Mouse (Mus musculus): ENCODE measurements at regions not wholly inside any gene's neighbourhood (a gene's known extent, or its start where the extent isn't known, plus 50 kb on each side); places are given as distances from the start of the nearest gene placed in this dataset.

- Histone ChIP-seq H3K4me2 (no peak overlapping the region), H3K9ac (no peak overlapping the region), H3K27me3 (replicated peaks) (no peaks in the 10 kb centered on the region), H3K27ac (no peak overlapping the region), H3K9me3 (replicated peaks) (no peaks in the 10 kb centered on the region), H3K36me3 (no peaks in the 10 kb centered on the region), H3K4me1 (no peaks in the 10 kb centered on the region), H3K4me3 (no peak overlapping the region)
- 40% methylated on average over 4 of the region's 4 CpGs for WGBS (ENCODE audit: insufficient replicate concordance)
- no peak for ATAC-seq
These were observed 168.3 kb upstream of the Mctp2 start for GRCm38 (mm10) chr7:72474751-72475150.

- no peak overlapping the region for H3K4me2 ChIP-seq
- H3K27me3 ChIP-seq (replicated peaks): no peaks in the 10 kb centered on the region
- H3K4me1 ChIP-seq: no peaks in the 10 kb centered on the region
- no peaks in the 10 kb centered on the region for H3K36me3 ChIP-seq
- H3K4me3 ChIP-seq: no peak overlapping the region
- ATAC-seq: no peak
- H3K9me3 ChIP-seq (replicated peaks): no peaks in the 10 kb centered on the region
- no peak overlapping the region for H3K9ac ChIP-seq
- H3K27ac ChIP-seq: no peak overlapping the region
- WGBS (ENCODE audit: insufficient replicate concordance): 50% methylated on average over 1 of the region's 1 CpGs
These were observed 172.5 kb upstream of the Mctp2 start for GRCm38 (mm10) chr7:72478936-72479335.

GRCm38 (mm10) chr7:72481275-72481674, 174.9 kb upstream of the Mctp2 start:
- ATAC-seq: no peak
- no peaks in the 10 kb centered on the region for H3K4me1 ChIP-seq
- WGBS (ENCODE audit: insufficient replicate concordance): 75% methylated on average over 2 of the region's 2 CpGs
- H3K9ac ChIP-seq: no peak overlapping the region
- no peaks in the 10 kb centered on the region for H3K27me3 ChIP-seq (replicated peaks)
- H3K27ac ChIP-seq: no peak overlapping the region
- no peak overlapping the region for H3K4me2 ChIP-seq
- no peaks in the 10 kb centered on the region for H3K36me3 ChIP-seq
- no peak overlapping the region for H3K4me3 ChIP-seq
- H3K9me3 ChIP-seq (replicated peaks): no peaks in the 10 kb centered on the region

- Histone ChIP-seq H3K9ac (no peak overlapping the region), H3K36me3 (no peaks in the 10 kb centered on the region), H3K27me3 (replicated peaks) (no peaks in the 10 kb centered on the region), H3K4me3 (no peak overlapping the region), H3K9me3 (replicated peaks) (no peaks in the 10 kb centered on the region), H3K4me2 (no peak overlapping the region), H3K27ac (no peak overlapping the region), H3K4me1 (no peaks in the 10 kb centered on the region)
- no peak for ATAC-seq
These were observed 183.8 kb upstream of the Mctp2 start for GRCm38 (mm10) chr7:72490161-72490560.

GRCm38 (mm10) chr7:72493292-72493691, 186.9 kb upstream of the Mctp2 start:
- ATAC-seq: no peak

GRCm38 (mm10) chr7:72496933-72497631, 190.7 kb upstream of the Mctp2 start:
- no peak overlapping the region for H3K9ac ChIP-seq
- H3K27me3 ChIP-seq (replicated peaks): no peaks in the 10 kb centered on the region
- H3K4me2 ChIP-seq: no peak overlapping the region
- WGBS (ENCODE audit: insufficient replicate concordance): 69% methylated on average over 7 of the region's 7 CpGs
- no peaks in the 10 kb centered on the region for H3K4me1 ChIP-seq
- H3K27ac ChIP-seq: no peak overlapping the region
- H3K9me3 ChIP-seq (replicated peaks): no peaks in the 10 kb centered on the region
- H3K4me3 ChIP-seq: no peak overlapping the region
- no peak for ATAC-seq
- no peaks in the 10 kb centered on the region for H3K36me3 ChIP-seq

More at GRCm38 (mm10) chr7:72493292-72493691, 186.9 kb upstream of the Mctp2 start:
- Histone ChIP-seq H3K4me2 (no peak overlapping the region), H3K4me1 (no peaks in the 10 kb centered on the region), H3K9me3 (replicated peaks) (no peaks in the 10 kb centered on the region), H3K9ac (no peak overlapping the region), H3K27me3 (replicated peaks) (no peaks in the 10 kb centered on the region), H3K4me3 (no peak overlapping the region), H3K36me3 (no peaks in the 10 kb centered on the region), H3K27ac (no peak overlapping the region)

GRCm38 (mm10) chr7:72498562-72499230, 192.3 kb upstream of the Mctp2 start:
- H3K36me3 ChIP-seq: no peaks in the 10 kb centered on the region
- no peak for ATAC-seq
- WGBS (ENCODE audit: insufficient replicate concordance): 37% methylated on average over 4 of the region's 4 CpGs
- no peaks in the 10 kb centered on the region for H3K27me3 ChIP-seq (replicated peaks)
- H3K9ac ChIP-seq: no peak overlapping the region
- H3K4me2 ChIP-seq: no peak overlapping the region
- H3K9me3 ChIP-seq (replicated peaks): no peaks in the 10 kb centered on the region
- no peak overlapping the region for H3K27ac ChIP-seq
- H3K4me1 ChIP-seq: no peaks in the 10 kb centered on the region
- H3K4me3 ChIP-seq: no peak overlapping the region

- Histone ChIP-seq H3K9ac (no peak overlapping the region), H3K4me1 (no peaks in the 10 kb centered on the region), H3K27ac (no peak overlapping the region), H3K4me2 (no peak overlapping the region), H3K36me3 (no peaks in the 10 kb centered on the region), H3K4me3 (no peak overlapping the region), H3K27me3 (replicated peaks) (no peaks in the 10 kb centered on the region), H3K9me3 (replicated peaks) (no peaks in the 10 kb centered on the region)
- ATAC-seq: no peak
- 71% methylated on average over 5 of the region's 5 CpGs for WGBS (ENCODE audit: insufficient replicate concordance)
These were observed 193.4 kb upstream of the Mctp2 start for GRCm38 (mm10) chr7:72499788-72500187.

- Histone ChIP-seq H3K4me3 (no peak overlapping the region), H3K4me1 (no peaks in the 10 kb centered on the region), H3K36me3 (no peaks in the 10 kb centered on the region), H3K27ac (no peak overlapping the region), H3K4me2 (no peak overlapping the region), H3K27me3 (replicated peaks) (no peaks in the 10 kb centered on the region), H3K9me3 (replicated peaks) (no peaks in the 10 kb centered on the region), H3K9ac (no peak overlapping the region)
- no peak for ATAC-seq
- 76% methylated on average over 3 of the region's 3 CpGs for WGBS (ENCODE audit: insufficient replicate concordance)
These were observed 193.8 kb upstream of the Mctp2 start for GRCm38 (mm10) chr7:72500190-72500589.

GRCm38 (mm10) chr7:72500996-72501395, 194.6 kb upstream of the Mctp2 start:
- ATAC-seq: no peak
- Histone ChIP-seq H3K36me3 (no peaks in the 10 kb centered on the region), H3K4me2 (no peak overlapping the region), H3K27ac (no peak overlapping the region), H3K4me1 (no peaks in the 10 kb centered on the region), H3K9ac (no peak overlapping the region), H3K4me3 (no peak overlapping the region), H3K9me3 (replicated peaks) (no peaks in the 10 kb centered on the region), H3K27me3 (replicated peaks) (no peaks in the 10 kb centered on the region)
- WGBS (ENCODE audit: insufficient replicate concordance): 66% methylated on average over 6 of the region's 6 CpGs

GRCm38 (mm10) chr7:72501431-72501830, 195.0 kb upstream of the Mctp2 start:
- Histone ChIP-seq H3K4me3 (no peak overlapping the region), H3K27ac (no peak overlapping the region), H3K9ac (no peak overlapping the region), H3K9me3 (replicated peaks) (no peaks in the 10 kb centered on the region), H3K4me2 (no peak overlapping the region), H3K4me1 (no peaks in the 10 kb centered on the region), H3K36me3 (no peaks in the 10 kb centered on the region), H3K27me3 (replicated peaks) (no peaks in the 10 kb centered on the region)
- 82% methylated on average over 3 of the region's 3 CpGs for WGBS (ENCODE audit: insufficient replicate concordance)
- ATAC-seq: no peak

GRCm38 (mm10) chr7:72503756-72504155, 197.3 kb upstream of the Mctp2 start:
- no peaks in the 10 kb centered on the region for H3K4me1 ChIP-seq
- ATAC-seq: no peak
- H3K27ac ChIP-seq: no peak overlapping the region
- H3K4me2 ChIP-seq: no peak overlapping the region
- H3K9me3 ChIP-seq (replicated peaks): no peaks in the 10 kb centered on the region
- H3K36me3 ChIP-seq: no peaks in the 10 kb centered on the region
- no peak overlapping the region for H3K9ac ChIP-seq
- no peaks in the 10 kb centered on the region for H3K27me3 ChIP-seq (replicated peaks)
- no peak overlapping the region for H3K4me3 ChIP-seq

- no peaks in the 10 kb centered on the region for H3K27me3 ChIP-seq (replicated peaks)
- WGBS (ENCODE audit: insufficient replicate concordance): 62% methylated on average over 4 of the region's 4 CpGs
- no peak for ATAC-seq
- H3K4me3 ChIP-seq: no peak overlapping the region
- no peaks in the 10 kb centered on the region for H3K9me3 ChIP-seq (replicated peaks)
- H3K36me3 ChIP-seq: no peaks in the 10 kb centered on the region
- H3K4me2 ChIP-seq: no peak overlapping the region
- no peaks in the 10 kb centered on the region for H3K4me1 ChIP-seq
- no peak overlapping the region for H3K9ac ChIP-seq
- H3K27ac ChIP-seq: no peak overlapping the region
These were observed 197.9 kb upstream of the Mctp2 start for GRCm38 (mm10) chr7:72504268-72504667.
